Mouse (Mus musculus): ENCODE data around the gene 1700067K01Rik.
"Not testable (repeated sequence)": the region's sequence is repeated elsewhere in the genome, so short reads cannot be mapped to it uniquely, and the experiment has no call there.

1700067K01Rik gene

DNA sequence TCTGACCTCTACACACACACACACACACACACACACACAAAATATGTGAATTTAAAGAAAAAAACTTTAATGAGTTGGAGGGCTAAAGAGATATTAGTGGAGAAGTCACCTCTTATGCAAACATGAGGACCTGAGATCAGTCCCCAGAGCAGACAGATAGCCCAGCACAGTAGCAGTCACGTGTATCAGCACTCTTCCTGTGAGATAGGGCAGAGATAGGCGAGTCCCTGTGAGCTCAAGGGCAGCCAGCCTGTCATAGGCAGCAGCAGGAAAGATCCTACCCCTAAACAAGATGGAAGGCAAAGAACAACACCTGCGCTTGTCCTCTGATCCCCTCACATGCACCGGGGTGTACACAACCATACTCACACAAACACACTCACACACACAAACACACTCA lies 18.9 kb upstream of the 1700067K01Rik start:
- DNase-seq (ENCODE audit: low spot score in 2 of 2): no peak

GRCm38 (mm10) chr8:83983222-83983621 lies 18.1 kb upstream of the 1700067K01Rik start:
- not testable (repeated sequence) for DNase-seq (ENCODE audit: low spot score in 2 of 2)

DNA sequence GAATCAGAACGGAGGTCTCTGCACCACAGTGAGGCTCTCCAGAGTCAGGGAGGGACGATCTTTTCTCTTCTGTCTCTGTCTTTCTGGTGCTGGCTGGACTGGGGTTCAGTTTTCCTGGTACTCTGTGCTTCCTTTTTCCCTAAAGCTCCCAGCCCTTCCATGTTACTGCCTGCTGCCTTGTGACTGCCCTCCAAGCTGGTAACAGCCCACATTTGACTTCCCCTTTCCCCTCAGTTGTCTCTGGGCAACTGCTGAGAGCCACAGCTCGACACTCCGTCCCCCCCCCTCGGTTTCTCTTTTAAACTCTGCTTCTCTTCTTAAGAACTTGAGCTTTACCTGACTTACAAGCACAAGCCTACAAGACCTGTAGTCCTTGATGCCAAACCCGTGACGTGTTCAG lies 12.1 kb upstream of the 1700067K01Rik start:
- no peak for DNase-seq (ENCODE audit: low spot score in 2 of 2)

DNA sequence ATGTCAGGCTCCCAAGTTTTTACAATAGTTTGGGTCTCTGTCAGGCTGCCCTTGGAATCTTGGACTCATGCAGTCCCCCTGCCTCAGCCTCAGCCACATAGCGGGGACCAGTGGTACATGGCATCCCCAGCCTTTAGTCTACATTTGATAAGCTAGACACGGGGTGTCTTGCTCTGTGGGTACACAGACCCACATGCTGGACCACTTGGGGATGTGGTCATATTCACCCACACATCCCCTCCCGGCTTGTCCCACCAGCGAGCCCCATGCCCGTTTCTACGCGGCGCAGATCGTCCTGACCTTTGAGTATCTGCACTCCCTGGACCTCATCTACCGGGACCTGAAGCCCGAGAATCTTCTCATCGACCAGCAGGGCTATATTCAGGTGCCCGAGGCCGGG lies 11.1 kb upstream of the 1700067K01Rik start:
- no peak for DNase-seq (ENCODE audit: low spot score in 2 of 2)

DNA sequence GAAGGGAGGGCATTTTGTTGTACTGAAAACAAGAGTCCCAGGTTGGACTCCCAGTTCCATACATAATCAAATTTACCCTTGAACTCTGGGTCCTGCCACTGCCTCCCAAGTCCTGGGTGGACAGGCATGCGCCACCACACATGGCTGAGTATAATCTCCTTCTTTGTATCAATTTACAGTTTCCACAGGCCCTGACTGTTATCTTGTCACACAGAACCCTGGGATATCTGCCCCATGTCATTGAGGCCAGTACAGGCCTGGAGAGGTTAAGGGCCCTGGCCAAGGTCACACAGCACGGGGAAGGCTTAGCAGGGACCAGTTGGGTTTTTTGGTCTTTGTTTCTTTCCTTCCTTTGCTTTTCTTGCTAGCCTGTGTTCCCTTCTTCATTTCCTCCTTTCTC lies 8.8 kb upstream of the 1700067K01Rik start:
- DNase-seq (ENCODE audit: low spot score in 2 of 2): no peak

DNA sequence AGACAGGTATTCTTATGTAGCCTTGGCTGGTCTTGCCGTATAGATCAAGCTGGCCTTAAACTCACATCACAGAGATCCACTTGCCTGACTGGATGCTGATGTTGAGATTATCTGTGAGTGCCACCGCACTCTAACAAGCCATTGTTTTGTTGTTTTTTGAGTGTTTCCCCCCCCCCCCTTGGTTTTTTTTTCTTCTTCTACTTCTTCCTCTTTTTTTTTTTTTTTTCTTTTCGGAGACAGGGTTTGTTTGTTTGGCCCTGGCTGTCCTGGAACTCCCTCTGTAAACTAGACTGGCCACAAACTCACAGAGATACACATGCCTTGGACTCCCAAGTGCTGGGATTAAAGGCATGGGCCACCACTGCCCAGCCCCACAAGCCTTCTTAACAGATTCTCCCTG lies 7.3 kb upstream of the 1700067K01Rik start:
- DNase-seq (ENCODE audit: low spot score in 2 of 2): no peak

- no peak for DNase-seq (ENCODE audit: low spot score in 2 of 2)
Measured at GRCm38 (mm10) chr8:83995973-83996372, 5.3 kb upstream of the 1700067K01Rik start.

- DNase-seq (ENCODE audit: low spot score in 2 of 2): peak; percentile 86
Measured at GRCm38 (mm10) chr8:83996567-83997505, 4.5 kb upstream of the 1700067K01Rik start.

- DNase-seq (ENCODE audit: low spot score in 2 of 2): peak; percentile 50 to 56
Measured at GRCm38 (mm10) chr8:83997511-83998141, 3.7 kb upstream of the 1700067K01Rik start, which contains the start of gene Samd1. TSS of gene Samd1 (plus strand) at chr8:83997672.

GRCm38 (mm10) chr8:83998231-83999056 lies 2.9 kb upstream of the 1700067K01Rik start:
- DNase-seq (ENCODE audit: low spot score in 2 of 2): peak; percentile 66 to 75

GRCm38 (mm10) chr8:83999057-83999705 lies 2.1 kb upstream of the 1700067K01Rik start:
- DNase-seq (ENCODE audit: low spot score in 2 of 2): no peak

DNA sequence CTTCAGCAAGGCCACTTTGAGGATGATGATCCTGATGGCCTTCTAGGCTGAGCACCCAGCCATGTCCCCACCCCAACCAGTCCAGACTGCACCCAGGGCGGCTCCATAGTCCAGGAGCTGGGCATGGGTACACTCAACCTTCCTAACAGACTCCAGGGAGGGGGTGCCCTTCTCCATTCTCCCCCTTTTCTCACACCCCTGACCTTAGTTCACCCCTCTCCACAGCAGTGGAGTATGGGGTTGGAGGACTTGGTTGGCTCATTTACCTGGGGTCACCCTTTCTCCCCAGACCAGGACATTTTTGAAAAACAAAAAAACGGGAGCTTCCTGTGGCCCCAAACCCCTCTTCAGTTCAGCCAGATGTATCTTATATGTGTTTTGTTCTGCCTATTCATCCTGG lies 1.5 kb upstream of the 1700067K01Rik start:
- no peak for DNase-seq (ENCODE audit: low spot score in 2 of 2)

- no peak for DNase-seq (ENCODE audit: low spot score in 2 of 2)
Measured at GRCm38 (mm10) chr8:84002957-84003611, 1.8 kb downstream of the 1700067K01Rik start.

GRCm38 (mm10) chr8:84003612-84004246 lies 2.4 kb downstream of the 1700067K01Rik start:
- no peak for DNase-seq (ENCODE audit: low spot score in 2 of 2)

DNA sequence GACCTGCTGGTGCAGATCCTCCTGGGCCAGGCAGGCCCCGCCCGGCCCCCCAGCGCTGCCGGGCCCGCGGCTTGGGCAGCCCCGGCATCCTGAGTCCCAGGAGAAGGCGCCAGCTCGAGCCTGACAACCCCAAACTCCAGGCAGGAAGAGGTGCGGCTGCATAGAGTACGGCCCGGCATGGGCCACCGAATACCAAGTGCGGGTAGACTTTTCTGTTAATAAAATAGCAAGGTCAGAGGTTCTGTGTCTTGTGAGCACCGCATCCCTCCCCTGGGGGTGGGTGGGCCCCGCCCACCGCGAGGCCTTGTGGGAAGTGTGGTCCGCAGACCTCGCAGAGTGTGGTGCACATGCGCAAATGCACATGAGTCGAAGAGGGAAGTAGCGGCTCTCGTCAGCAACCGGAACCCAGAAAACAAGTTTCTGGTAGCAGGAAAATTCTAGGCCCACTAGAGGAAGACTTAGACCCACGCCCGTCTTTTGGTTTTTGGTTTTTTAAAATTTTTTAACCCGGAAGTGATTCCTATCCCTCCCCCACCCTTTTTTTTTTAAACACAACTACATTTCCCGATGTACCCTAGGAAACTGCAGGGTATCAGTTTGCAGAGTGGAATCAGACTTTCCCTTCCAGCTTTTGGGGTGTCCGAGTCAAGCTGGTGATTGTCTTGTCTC lies 3.4 kb downstream of the 1700067K01Rik start:
- peak; percentile 97 to 98 for DNase-seq (ENCODE audit: low spot score in 2 of 2)

DNA sequence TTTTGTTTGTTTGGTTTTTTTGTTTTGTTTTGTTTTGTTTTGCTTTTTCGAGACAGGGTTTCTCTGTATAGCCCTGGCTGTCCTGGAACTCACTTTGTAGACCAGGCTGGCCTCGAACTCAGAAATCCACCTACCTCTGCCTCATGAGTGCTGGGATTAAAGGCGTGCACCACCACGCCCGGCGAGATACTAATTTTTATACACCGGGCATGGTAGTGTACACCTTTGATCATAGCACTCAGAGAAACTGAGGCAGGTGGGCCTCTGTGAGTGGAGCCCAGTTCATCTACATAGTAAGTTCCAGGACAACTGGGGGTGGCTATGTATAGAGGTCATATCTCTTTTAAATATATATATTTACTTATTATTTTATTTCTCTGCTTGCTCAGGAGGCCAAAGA lies 4.2 kb downstream of the 1700067K01Rik start:
- not testable (repeated sequence) for DNase-seq (ENCODE audit: low spot score in 2 of 2)

DNA sequence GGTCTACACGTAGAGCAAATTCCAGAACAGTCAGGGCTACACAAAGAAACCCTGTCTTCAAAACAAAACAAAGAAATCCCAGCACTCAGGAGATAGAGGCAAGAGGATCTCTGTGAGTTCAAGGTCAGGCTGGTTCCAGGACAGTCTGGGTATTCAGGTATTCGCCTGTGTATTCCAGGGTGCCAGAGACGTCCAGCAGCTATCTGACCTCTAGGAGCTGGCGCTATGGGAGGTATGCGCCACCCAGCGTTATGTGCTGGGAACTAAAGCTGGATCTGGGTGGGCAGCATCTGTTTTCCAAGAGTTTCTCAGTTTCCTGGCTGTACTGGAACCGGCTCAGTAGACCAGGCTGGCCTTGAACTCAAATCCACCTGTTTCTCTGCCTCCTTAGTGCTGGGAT lies 7.1 kb downstream of the 1700067K01Rik start:
- DNase-seq (ENCODE audit: low spot score in 2 of 2): no peak

GRCm38 (mm10) chr8:84009876-84010275 lies 8.6 kb downstream of the 1700067K01Rik start:
- DNase-seq (ENCODE audit: low spot score in 2 of 2): peak; percentile 61 to 68

DNA sequence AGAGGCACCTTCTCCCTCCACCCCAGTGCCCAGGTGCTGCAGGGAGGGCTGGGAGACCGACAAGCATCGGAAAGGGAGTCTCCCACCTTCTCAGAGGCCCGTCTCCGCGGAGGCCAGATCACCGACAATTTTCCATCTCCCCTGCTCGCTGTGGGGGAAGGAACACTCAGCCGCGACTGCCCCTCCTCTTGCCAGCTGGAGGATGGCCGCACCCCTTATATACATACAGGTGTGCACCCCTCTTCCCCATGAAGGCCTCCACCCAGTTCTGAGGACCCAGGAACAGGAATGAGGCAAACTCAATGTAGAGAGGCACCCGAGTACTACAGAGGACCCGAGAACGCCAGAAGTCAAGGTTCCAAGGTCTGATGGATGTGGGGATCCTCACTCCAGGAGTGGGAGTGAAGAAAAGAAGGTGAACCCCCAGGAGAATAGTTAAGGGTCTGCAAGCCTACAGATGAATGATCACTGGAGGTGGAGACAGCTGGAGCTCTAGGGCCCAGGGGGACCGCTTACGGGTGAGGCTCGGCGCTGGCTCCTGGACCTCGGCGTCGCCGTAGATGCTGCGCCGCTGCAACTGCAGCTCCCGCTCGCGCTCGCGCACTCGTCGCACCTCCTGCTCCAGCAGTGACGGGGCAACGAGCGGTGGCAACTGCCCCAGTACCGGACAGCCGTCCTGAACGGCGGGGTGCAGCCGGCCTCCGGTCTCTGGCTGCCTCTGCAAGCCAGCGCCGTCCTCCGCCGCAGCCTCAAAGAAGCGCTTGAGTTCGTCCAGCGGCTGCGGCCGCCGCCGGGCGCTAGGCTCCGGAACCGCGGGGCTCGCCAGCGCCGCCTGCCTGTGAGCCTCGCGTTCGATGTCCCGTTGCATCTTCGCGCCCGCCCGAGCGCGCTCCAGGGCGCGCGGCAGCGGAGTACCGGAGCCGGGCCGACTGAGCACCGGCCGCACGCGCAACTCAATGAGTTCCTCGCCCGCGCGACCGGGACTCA lies 9.6 kb downstream of the 1700067K01Rik start:
- peak; percentile 56 to 65 for DNase-seq (ENCODE audit: low spot score in 2 of 2)

Data from spleen, postnatal 36 days (tissue).